Mouse (Mus musculus): ENCODE data around the gene Camk2g.
"Not testable (repeated sequence)": the region's sequence is repeated elsewhere in the genome, so short reads cannot be mapped to it uniquely, and the experiment has no call there.

The Camk2g gene

DNA sequence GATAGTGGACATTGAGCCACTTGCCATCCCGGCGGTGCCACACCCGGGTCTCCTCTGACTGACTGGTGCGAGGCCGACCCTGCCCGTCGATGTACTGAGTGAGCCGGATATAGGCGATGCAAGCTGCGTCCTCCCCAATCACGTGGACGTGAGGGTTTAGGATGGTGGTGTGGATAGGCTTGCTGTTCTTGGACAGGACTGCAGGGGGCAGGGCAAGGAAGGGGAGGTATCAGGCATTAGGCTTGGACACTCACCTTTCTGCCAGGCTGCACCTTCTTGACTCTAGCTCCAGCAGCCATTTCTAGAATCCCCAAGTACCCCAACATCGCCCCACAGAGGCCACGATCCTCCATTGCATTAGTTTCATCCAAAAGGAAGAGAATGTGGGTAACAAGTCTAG lies 56.6 kb downstream of the Camk2g start:
- no peak for DNase-seq (ENCODE audit: low spot score in 2 of 2)

DNA sequence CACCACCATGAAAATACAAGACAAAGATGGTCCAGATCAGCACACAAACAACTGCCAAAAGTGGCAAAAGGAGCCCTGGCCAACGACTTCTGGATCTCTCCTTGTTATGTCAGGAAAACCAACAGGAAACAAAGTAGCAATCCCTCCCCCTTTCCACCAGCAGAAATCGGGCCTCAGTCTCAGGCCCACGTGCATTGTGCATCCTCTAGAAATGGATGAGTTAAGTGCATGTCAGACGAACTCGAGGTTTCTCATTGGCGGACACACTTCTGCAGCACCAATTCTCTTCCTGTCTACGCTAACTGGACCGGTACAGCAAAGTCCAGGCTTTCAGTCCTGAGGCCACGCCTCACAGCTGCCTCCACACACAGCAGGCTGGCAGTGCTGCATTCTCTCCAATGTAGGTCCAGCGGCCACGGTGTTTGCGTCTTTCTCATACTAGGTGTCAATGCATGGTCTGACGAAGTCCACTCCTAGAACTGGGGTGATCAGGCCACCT lies 57.9 kb downstream of the Camk2g start:
- no peak for DNase-seq (ENCODE audit: low spot score in 2 of 2)

DNA sequence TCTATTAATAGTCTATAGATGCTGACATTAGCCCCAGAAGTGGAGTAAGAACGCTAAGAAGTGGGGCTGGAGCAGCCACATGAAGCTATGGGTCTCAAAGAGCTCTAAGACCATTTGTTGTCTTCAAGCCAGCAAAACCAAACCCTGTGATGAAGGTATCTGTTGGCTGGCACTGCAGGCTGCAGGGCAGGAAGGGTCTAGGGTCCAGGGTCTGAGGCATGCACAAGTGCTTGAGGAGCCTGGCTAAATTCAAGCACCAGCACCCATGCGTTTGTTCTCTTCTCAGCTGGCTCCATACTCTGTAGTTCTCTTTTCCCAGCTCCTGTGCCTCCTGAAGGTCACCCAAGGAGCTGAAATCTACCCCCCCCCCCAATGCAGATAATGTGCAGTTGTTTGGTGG lies 58.8 kb downstream of the Camk2g start:
- no peak for DNase-seq (ENCODE audit: low spot score in 2 of 2)

DNA sequence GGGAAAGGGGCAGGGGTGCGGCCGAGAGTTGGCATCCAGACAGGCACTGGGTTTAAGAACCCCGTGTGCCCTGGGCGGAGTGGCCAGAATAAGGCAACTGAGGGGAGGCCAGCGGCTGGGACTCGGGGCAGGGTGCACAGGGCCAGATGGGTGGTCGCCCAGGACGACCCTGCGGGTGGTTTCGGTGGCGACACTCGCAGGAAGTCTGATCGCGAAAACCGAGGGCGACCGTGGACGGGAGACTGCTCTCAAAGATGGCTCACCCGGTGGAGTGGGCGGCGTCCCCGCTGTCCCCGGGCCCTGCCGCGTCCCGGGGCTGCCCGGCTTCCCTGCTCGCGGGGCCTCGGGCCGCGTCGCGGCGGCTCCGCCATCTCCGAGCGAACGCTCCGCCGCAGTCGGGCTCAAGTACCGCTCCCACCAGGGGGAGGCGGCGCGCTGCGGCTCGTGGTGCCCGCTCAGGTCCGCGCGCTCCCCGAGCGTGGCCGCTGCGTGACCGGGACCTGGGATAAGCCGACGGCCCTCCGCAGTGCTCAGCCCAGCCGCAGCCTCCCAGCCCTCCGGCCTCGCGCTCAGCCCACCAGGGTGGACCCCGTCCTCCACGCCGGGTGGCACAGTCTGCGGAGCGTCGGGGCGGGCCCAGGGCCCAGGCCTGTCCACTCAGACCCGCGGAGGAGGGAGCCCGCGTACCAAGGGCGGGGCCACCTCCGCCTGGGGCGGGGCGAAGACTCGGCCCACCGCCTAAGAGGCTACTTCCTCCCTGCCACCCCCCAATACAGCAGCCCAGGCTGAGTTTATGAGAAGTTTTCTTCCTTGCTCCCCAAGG lies 59.7 kb downstream of the Camk2g start, which contains the start of gene Ndst2:
TSS of gene Ndst2 (minus strand) at position 611 of the 823 bp plus-strand sequence.
- peak; percentile 60 to 68 for DNase-seq (ENCODE audit: low spot score in 2 of 2)

DNA sequence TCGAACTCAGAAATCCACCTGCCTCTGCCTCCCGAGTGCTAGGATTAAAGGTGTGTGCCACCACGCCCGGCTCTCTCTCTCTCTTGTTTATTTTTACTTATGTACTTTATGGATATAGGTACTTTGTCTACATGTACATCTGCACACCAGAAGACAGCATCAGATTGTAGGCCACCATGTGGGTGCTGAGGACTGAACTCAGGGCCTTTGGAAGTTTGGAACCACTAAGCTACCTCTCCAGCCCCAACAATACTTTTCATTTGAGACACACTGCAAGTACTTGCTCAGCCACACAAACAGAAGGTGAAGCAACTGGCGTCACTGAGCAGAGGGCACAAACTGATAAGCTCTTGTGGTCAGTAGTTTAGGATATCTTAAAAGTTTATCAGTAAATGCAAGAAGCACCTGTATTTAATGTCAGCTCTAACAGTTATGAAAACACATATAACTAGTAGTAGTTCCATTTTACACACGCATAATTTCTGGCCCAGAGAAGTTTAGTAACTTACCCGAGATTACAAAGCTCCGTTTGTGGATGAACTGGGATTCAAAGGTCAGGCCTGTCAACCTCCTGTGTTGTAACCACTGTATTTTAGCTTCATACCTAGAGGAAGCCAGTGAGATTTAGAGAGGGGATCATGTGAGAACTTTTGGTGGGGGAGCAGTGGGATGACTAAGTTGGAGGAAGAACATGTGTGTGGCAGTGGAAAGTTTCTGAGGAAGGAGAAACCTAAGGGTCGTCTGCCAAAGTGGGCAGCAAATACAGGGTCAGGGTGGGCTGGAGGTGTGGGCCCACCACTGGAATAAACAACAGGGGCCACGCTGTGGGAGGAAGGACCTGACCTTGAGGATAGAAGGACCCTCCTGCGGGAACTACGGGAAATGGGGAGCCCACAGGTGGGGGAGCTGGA lies 60.6 kb downstream of the Camk2g start:
- no peak for DNase-seq (ENCODE audit: low spot score in 2 of 2)

DNA sequence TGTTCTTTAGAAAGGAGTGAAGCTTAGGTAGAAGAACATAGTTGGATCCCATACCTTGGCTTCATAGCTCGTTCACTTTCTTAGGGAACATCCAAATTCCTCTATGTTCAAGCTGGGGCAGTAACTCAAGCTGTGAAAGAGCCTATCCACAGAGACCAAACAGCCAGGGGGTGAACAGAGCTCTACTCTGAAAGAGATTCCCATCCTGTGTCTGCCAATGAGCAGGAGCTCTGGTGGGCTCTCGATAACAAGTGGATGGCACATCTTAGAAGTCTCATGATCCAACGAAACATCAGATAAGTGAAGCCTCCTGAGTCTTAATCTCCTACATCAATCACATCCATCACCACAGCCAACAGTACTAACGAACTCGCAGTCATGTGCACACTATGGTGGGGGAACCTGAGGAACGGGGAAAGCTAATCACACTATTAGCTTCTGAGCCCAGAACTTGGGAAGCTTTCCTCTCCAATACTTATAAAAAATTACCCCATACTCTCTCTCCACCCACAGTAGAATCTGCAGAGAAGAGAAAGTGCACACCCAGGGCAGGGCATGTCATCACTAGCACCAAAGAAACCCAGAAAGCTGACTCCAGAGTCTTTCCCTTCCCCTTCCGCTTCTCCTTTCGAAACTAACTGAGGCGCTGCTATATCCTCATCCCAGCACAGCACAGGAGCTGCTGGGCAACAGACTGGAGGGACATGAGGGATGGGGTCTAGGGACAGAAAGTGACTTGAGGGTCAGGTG lies 62.9 kb downstream of the Camk2g start:
- DNase-seq (ENCODE audit: low spot score in 2 of 2) = no peak

DNA sequence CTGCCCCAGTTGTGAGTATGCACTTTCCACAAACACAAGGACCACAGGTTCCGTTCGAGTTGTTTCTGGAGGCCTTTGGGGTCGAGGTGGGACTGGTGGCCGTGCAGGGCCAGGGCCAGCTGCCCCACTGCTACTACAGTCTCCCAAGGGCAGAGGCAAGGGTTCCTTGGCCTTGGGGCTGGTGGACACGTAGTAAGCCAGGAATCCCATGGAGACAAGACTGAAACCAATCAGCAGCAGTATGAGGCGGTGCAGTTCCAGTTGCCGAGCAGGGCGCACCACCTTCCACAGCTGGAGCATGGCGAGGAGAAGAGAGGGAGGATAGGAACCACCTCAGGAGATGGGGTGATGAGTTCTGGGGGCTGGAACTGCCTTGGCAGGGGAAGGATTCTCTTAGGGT lies 64.0 kb downstream of the Camk2g start:
- DNase-seq (ENCODE audit: low spot score in 2 of 2) = no peak

DNA sequence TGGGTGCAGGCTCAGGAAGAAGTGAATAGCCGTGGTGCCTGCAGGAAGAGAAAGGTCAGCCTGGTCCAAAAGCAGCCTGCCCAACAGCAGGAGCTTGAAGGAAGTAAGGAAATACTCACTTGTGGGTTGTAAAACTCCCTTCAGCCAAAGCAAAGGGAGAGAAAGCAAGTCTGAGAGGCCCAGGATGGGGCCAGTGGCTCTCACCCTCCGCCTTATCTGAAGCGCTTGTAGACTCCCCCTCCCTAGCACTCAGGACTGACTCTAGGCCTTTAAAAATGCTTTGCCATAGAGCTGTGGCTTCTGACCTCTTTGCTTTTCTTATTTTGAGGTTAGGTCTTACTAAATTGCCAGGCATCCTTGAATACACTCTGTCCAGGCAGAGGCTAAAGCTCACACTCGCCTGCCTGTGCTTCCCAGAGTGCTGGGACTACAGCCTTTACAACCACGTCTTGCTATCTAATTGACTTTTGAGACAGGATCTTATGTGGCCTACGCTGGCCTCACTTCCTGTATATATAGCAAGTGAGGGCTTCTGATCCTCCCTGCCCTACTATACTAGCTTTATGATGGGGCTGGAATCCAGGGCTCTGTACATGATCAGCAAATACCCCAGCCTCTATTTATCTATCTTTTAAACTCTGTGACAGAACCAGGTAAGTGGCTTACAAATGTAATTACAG lies 68.1 kb downstream of the Camk2g start:
- DNase-seq (ENCODE audit: low spot score in 2 of 2) = no peak

DNA sequence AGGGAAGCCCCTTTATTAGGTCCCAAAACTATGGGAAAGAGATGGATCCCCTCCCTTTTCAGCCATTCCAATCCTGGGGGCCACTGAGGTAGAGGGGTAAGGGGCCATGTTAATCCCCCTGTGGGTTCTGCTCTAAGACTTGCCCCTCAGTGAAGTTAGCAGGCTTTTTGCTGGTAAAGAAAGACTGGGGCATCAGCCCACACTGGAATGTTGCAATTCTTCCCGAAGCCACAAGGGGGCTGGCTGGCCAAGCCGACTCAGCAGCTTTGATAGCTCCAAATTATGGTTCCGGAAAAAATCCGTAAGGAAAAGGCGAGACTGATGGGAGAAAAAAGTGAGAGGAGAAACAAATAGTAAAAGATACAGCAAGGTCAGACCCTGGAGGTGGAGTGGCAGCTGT lies 69.8 kb downstream of the Camk2g start:
- DNase-seq (ENCODE audit: low spot score in 2 of 2) = peak; percentile 42 to 55

DNA sequence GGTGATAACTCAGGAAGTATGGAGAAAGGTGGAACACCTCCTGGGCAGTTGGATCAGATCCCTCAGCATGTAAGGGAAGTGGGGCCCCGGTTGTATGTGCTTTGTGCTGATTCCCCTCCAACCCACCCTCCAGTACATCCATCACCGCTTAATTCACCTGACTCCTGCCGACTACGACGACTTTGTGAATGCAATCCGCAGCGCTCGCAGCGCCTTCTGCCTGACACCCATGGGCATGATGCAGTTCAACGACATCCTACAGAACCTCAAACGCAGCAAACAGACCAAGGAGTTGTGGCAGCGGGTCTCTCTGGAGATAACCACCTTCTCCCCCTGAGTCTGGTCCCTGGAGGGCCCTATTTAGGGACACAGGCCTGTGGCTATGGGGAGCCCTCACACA lies 70.9 kb downstream of the Camk2g start:
- no peak for DNase-seq (ENCODE audit: low spot score in 2 of 2)

DNA sequence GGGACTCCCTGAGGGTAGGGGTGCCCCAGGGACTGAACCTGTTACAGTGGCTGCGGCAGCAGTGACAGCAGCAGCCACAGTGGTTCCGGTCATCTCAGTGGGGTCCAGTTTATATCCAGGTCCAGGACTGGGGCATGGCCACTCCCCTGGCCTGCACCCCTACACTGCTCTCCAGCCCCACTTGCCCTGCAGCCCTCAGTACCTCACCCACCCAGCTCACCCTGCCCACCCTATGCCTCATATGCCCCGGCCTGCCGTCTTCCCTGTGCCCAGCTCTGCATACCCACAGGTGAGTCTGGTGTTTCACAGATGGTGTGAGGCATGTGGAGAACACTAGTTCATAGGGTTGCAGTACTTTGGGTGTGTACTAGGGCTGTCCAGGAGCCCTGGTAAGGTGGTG lies 72.5 kb downstream of the Camk2g start:
- no peak for DNase-seq (ENCODE audit: low spot score in 2 of 2)

DNA sequence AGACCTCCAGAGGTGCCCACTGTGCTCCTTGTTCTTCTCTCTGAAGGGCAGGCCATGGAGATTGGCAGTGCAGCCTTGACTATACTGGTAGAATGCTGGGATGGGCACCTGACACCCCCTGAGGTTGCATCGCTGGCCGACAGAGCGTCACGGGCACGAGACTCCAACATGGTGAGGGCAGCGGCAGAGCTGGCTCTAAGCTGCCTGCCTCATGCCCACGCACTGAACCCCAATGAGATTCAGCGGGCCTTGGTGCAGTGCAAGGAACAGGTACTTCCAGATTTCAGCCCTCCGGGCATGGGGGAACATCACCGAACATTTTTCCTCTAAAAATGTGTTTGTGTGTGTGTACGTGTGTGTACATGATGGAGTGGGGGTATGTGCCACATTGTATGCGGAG lies 74.1 kb downstream of the Camk2g start:
- no peak for DNase-seq (ENCODE audit: low spot score in 2 of 2)

DNA sequence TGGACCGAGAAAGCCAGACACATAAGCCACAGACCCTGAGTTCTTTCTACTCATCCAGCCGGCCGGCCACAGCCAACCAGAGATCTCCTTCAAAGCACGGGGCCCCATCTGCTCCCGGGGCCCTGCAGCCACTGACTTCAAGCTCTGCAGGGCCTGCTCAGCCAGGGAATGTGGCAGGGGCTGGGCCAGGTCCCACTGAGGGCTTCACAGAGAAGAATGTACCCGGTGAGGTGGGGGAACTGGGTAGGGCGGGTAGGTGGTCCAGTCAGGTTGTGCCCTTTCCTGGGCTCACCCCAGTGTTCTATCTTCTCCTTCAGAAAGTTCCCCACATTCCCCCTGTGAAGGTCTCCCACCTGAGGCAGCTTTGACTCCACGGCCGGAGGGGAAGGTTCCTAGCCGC lies 75.4 kb downstream of the Camk2g start:
- DNase-seq (ENCODE audit: low spot score in 2 of 2) = no peak

DNA sequence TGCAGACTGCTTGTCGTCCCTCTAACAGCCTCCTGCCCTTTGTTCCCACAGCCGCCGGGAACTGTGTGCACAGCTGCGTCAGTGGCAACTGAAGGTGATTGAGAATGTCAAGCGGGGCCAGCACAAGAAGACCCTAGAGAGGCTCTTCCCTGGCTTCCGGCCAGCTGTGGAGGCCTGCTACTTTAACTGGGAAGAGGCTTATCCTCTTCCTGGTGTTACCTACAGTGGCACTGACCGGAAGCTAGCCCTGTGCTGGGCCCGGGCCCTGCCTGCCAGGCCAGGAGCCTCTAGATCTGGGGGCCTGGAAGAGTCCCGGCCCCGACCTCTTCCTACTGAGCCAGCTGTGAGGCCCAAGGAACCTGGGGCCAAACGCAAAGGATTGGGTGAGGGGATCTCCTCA lies 80.1 kb downstream of the Camk2g start:
- DNase-seq (ENCODE audit: low spot score in 2 of 2) = no peak

DNA sequence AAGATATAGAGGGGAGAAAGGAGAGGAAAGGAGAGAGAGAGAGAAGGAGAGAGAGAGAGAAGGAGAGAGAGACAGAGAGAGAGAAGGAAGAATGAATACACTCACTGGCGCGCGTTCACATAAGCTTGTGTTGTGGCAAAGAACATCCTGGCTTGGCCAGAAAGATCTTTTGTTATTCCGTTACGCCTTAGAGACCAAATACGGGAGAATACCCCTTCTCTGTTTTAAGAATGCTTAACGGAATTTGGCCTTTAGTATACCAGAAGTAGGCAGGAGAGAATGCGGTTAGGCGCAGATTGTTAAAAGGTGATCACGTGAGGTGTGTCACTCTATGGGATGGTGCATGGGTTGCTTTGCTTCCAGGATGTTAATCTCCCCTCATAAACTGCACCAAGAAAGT lies 85.6 kb downstream of the Camk2g start:
- no peak for DNase-seq (ENCODE audit: low spot score in 2 of 2)

DNA sequence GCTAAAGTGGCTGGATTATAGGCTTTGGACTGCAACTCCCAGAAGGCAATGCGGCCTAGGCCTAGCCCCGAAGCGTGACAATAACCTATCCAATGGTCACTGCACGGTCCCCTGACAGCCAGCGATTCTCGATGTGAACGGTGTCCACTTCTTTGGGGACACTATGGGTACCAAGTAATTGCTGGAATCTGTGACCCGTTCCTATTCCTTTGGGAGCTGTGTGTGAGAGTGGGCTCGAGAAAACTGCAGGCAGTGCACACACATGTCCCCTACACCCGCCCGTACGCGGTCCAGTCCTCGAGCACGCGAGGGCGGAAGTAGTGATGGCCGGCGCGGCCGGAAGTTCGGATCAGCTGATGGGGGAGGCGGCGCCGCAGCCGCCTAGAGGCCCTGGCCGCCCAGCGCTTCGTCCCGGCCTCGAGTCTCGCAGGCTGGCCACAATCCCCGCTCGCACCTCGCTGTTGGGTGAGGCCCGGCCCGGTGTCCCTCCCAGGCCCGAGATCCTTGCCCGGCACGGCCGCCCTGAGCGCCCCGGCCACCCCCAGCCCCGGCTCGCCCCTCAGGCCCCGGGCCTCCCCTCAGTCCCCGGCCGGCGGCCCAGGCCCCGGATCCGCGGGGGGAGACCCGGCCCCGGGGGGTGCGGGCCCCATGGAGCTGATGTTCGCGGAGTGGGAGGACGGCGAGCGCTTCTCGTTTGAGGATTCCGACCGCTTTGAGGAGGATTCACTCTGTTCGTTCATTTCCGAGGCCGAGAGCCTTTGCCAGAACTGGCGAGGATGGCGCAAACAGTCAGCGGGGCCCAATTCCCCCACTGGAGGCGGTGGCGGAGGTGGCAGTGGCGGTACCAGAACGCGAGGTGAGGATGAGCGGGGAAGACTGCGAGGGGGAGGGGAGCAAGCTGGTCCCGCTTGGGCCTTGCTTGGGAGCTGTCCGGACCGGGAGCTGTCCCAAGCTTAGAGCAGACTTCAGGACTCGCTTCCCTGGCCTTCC lies 86.4 kb downstream of the Camk2g start, which contains the start of gene Zswim8:
TSS of gene Zswim8 (plus strand) at position 352 of the 990 bp plus-strand sequence.
- peak; percentile 76 to 79 for DNase-seq (ENCODE audit: low spot score in 2 of 2)

DNA sequence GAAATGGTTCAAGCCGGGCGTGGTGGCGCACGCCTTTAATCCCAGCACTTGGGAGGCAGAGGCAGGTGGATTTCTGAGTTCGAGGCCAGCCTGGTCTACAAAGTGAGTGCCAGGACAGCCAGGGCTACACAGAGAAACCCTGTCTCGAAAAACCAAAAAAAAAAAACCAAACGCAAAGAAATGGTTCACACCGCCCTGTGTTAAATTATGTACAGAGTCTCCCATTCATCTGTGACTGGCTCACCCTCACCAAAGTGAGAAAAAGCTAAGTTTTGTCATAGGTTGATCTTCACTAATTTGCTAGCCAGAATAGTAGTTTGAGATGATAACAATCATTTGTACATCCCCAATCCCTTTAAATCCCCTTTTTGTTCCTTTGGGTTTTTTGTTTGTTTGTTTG lies 90.4 kb downstream of the Camk2g start:
- DNase-seq (ENCODE audit: low spot score in 2 of 2) = not testable (repeated sequence)

DNA sequence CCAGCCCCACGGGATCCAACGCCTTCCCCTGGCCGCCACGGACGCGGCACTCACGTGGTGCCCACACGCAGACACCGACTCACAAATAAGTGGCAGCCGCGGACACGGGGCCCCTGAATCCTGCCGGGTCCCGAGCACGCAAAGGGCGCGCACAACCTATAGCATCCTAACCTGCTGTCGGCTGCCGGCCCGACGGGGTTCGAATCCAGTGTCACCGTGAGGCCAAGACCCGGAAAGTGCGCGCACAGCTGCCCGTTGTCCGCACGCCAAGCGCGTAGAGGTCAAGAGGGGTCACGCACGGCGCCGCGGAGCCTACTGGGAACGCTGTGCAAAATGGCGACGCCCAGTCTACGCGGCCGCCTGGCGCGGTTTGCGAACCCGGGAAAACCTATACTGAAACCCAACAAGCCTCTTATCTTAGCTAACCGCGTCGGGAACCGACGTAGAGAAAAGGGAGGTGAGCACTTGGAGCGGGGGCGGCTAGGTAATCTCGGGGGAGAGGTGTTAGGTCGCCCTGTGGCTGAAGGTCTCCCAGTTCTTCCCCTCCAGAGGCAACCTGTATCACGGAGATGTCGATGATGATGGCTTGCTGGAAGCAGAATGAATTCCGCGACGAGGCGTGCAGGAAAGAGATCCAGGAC lies 91.0 kb downstream of the Camk2g start, which contains the start of gene Chchd1:
TSS of gene Chchd1 (plus strand) at position 266 of the 641 bp plus-strand sequence.
- peak; percentile 81 to 89 for DNase-seq (ENCODE audit: low spot score in 2 of 2)

DNA sequence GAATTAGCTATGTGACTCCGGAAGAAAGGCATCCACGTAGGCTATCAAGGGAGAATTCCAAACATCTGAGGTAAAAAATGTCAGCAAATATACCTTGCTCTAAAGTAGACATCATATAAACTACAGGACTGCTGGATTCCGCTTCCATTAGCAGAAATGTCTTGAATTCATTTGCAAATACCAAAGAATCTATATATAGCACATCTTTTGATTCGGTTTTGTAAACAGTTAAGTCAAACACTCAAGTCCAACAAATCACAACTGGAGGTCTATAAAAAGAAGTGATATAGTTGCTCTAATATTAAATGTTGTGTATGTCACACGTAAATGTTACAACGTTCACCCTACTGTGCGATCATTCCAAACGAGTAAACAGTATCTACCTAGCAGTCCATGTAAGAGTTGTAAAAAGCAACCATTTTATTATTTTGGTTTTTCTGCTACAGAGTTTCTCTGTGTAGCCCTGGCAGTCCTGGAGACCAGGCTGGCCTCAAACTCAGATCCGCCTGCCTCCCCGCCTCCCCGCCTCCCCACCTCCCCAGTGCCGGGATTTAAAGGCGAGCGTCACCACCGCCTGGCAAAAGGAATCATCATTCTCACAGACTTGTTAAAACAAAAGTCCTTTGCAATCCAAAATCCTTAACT lies 91.7 kb downstream of the Camk2g start:
- no peak for DNase-seq (ENCODE audit: low spot score in 2 of 2)

Measured in frontal cortex, postnatal 25 days (tissue).